Mouse (Mus musculus): ENCODE data around the gene Mob2.
A peak's percentile ranks its signal among the peaks of the same experiment; 100 is the strongest.

The Mob2 gene

GRCm38 (mm10) chr7:142060931-142061565 lies at the start of gene Mob2:
TSS of gene Mob2 (minus strand) at chr7:142061065.
- DNase-seq (ENCODE audit: extremely low spot score, low read depth, low spot score) = peak; percentile 33

GRCm38 (mm10) chr7:142104747-142105146 lies 43.9 kb upstream of the Mob2 start:
- no peak for DNase-seq (ENCODE audit: extremely low spot score, low read depth, low spot score)

GRCm38 (mm10) chr7:142097776-142098175 lies 36.9 kb upstream of the Mob2 start:
- peak; percentile 24 for DNase-seq (ENCODE audit: extremely low spot score, low read depth, low spot score)

- no peak for DNase-seq (ENCODE audit: extremely low spot score, low read depth, low spot score)
Measured at GRCm38 (mm10) chr7:142096701-142097100, 35.8 kb upstream of the Mob2 start.

GRCm38 (mm10) chr7:142095183-142095931 lies 34.5 kb upstream of the Mob2 start, which contains the start of gene Dusp8:
TSS of gene Dusp8 (minus strand) at chr7:142095843.
- peak; percentile 31 for DNase-seq (ENCODE audit: extremely low spot score, low read depth, low spot score)

- DNase-seq (ENCODE audit: extremely low spot score, low read depth, low spot score) = no peak
Measured at GRCm38 (mm10) chr7:142094301-142095143, 33.7 kb upstream of the Mob2 start.

- no peak for DNase-seq (ENCODE audit: extremely low spot score, low read depth, low spot score)
Measured at GRCm38 (mm10) chr7:142093696-142094240, 32.9 kb upstream of the Mob2 start.

GRCm38 (mm10) chr7:142092991-142093390 lies 32.1 kb upstream of the Mob2 start:
- no peak for DNase-seq (ENCODE audit: extremely low spot score, low read depth, low spot score)

GRCm38 (mm10) chr7:142091848-142092247 lies 31.0 kb upstream of the Mob2 start:
- DNase-seq (ENCODE audit: extremely low spot score, low read depth, low spot score) = no peak

GRCm38 (mm10) chr7:142089648-142090447 lies 29.0 kb upstream of the Mob2 start:
- DNase-seq (ENCODE audit: extremely low spot score, low read depth, low spot score) = no peak

- no peak for DNase-seq (ENCODE audit: extremely low spot score, low read depth, low spot score)
Measured at GRCm38 (mm10) chr7:142088886-142089285, 28.0 kb upstream of the Mob2 start.

GRCm38 (mm10) chr7:142087069-142087652 lies 26.3 kb upstream of the Mob2 start:
- no peak for DNase-seq (ENCODE audit: extremely low spot score, low read depth, low spot score)

- no peak for DNase-seq (ENCODE audit: extremely low spot score, low read depth, low spot score)
Measured at GRCm38 (mm10) chr7:142086159-142086905, 25.5 kb upstream of the Mob2 start.

GRCm38 (mm10) chr7:142084820-142085219 lies 24.0 kb upstream of the Mob2 start:
- no peak for DNase-seq (ENCODE audit: extremely low spot score, low read depth, low spot score)

GRCm38 (mm10) chr7:142084395-142084794 lies 23.5 kb upstream of the Mob2 start:
- DNase-seq (ENCODE audit: extremely low spot score, low read depth, low spot score) = no peak

GRCm38 (mm10) chr7:142083588-142084317 lies 22.9 kb upstream of the Mob2 start:
- no peak for DNase-seq (ENCODE audit: extremely low spot score, low read depth, low spot score)

GRCm38 (mm10) chr7:142082607-142083006 lies 21.7 kb upstream of the Mob2 start:
- DNase-seq (ENCODE audit: extremely low spot score, low read depth, low spot score) = no peak

- DNase-seq (ENCODE audit: extremely low spot score, low read depth, low spot score) = no peak
Measured at GRCm38 (mm10) chr7:142082179-142082578, 21.3 kb upstream of the Mob2 start.

- no peak for DNase-seq (ENCODE audit: extremely low spot score, low read depth, low spot score)
Measured at GRCm38 (mm10) chr7:142081736-142082135, 20.9 kb upstream of the Mob2 start.

All from hindlimb bud, embryonic 11.5 days (tissue).